Mouse (Mus musculus) G1E (cell line): ENCODE data around the gene Cdkn2b. TPM values are rescaled to one million over a fixed set of nuclear protein-coding genes. Genes with fewer than 3 reads are reported as not detected.

Experiments
- ATAC-seq: 2 replicates; pipeline ENCODE4 v1.8.0; 2016; ENCODE audit warnings: mild to moderate bottlenecking; ENCODE audit not compliant: insufficient number of reproducible peaks, poor library complexity, low FRiP score, severe bottlenecking; ENCODE audit errors: extremely low read depth
- DNase-seq: peaks from one replicate; pipeline ENCODE4 v3.0.0; 2012; ENCODE audit warnings: low spot score
- H3K27me3 ChIP-seq: 2 replicates; pipeline ENCODE4 v1.6.1; 2012; ENCODE audit warnings: mild to moderate bottlenecking, low read length, inconsistent platforms; ENCODE audit not compliant: insufficient read depth
- H3K36me3 ChIP-seq: replicated peaks from 2 replicates; pipeline ENCODE3; 2012; ENCODE audit warnings: mild to moderate bottlenecking, inconsistent platforms
- H3K4me1 ChIP-seq: 2 replicates; pipeline ENCODE4 v1.6.1; 2012; ENCODE audit warnings: low read depth, low read length, inconsistent platforms, mixed read lengths; ENCODE audit not compliant: insufficient read depth
- H3K4me3 ChIP-seq: 2 replicates; pipeline ENCODE4 v1.5.1; 2012; ENCODE audit warnings: low read depth, mild to moderate bottlenecking, inconsistent platforms, low read length, moderate library complexity, mixed read lengths
- H3K9me3 ChIP-seq: replicated peaks from 2 replicates; pipeline ENCODE4 v1.6.1; 2012; ENCODE audit warnings: inconsistent platforms
- CTCF ChIP-seq: IDR thresholded peaks from 2 replicates; pipeline ENCODE4 v1.5.1; 2012; ENCODE audit warnings: low read depth, low read length, inconsistent platforms, mixed read lengths
- GATA1 ChIP-seq: IDR thresholded peaks from 2 replicates; pipeline ENCODE4 v1.6.1; 2012; ENCODE audit warnings: borderline replicate concordance, low read length, inconsistent platforms, mixed read lengths
- GATA2 ChIP-seq: IDR thresholded peaks from 2 replicates; pipeline ENCODE4 v1.6.1; 2012; ENCODE audit warnings: low read depth, low read length, inconsistent platforms, borderline replicate concordance
- POLR2AphosphoS5 ChIP-seq: IDR thresholded peaks from 2 replicates; pipeline ENCODE4 v1.6.1; 2012; ENCODE audit warnings: low read depth, low read length, inconsistent platforms; ENCODE audit not compliant: insufficient replicate concordance
- TAL1 ChIP-seq: conservative IDR thresholded peaks from 2 replicates; pipeline ENCODE4 v1.6.1; 2012; ENCODE audit warnings: low read depth, low read length, inconsistent platforms, mixed read lengths
- polyA plus RNA-seq: library from polyadenylated mRNA; stranded (reverse); fragments of >175 nt; gene quantifications from 2 replicates; pipeline ENCODE4 v1.2.3, GENCODE M21; 2012
- total RNA-seq, 2 experiments: library from RNA; stranded (forward) in 1 of 2; stranded (reverse) in 1 of 2; fragments of 200-1000 nt in 1 of 2; fragments of >200 nt in 1 of 2; fragmentation: Nextera tagmentation in 1 of 2; gene quantifications; 2 replicates each; pipeline ENCODE4 v1.2.3; 2014 to 2017

Gene Cdkn2b
- total and polyA plus RNA-seq, 3 experiments: 0.33 TPM; not detected in 2

- H3K9me3 ChIP-seq: peaks cover 28% of the 10 kb centered on the region
- H3K36me3 ChIP-seq: no peaks in the 10 kb centered on the region
- peak within 1 kb of the TSS; percentile 7; the same call in 1 of the 2 replicates for H3K4me3 ChIP-seq
- H3K4me1 ChIP-seq: no peaks in the 10 kb centered on the region
- TF ChIP-seq CTCF: no peak
- TF ChIP-seq GATA2: no peak
- TF ChIP-seq TAL1: no peak
- no peak for TF ChIP-seq POLR2AphosphoS5
- ATAC-seq: no peak
- no peak for DNase-seq
- no peaks in the 10 kb centered on the region for H3K27me3 ChIP-seq
Measured at GRCm38 (mm10) chr4:89294486-89295440, 16.1 kb downstream of the Cdkn2b start, which contains the start of gene Cdkn2a. Gene Cdkn2a (minus strand): TSS chr4:89294653.

- H3K36me3 ChIP-seq: no peaks in the 10 kb centered on the region
- no peaks in the 10 kb centered on the region for H3K4me1 ChIP-seq
- H3K4me3 ChIP-seq: no peak overlapping the region
- peaks cover 33% of the 10 kb centered on the region for H3K9me3 ChIP-seq
- ATAC-seq: no peak
- no peak for TF ChIP-seq GATA1
- TF ChIP-seq POLR2AphosphoS5: no peak
- no peak for TF ChIP-seq GATA2
- no peak for TF ChIP-seq TAL1
- no peak for TF ChIP-seq CTCF
- DNase-seq: no peak
- no peaks in the 10 kb centered on the region for H3K27me3 ChIP-seq
Measured at GRCm38 (mm10) chr4:89294091-89294485, 16.8 kb downstream of the Cdkn2b start.

GRCm38 (mm10) chr4:89293516-89293915 is 17.3 kb downstream of the Cdkn2b start:
- TF ChIP-seq CTCF (no peak), GATA2 (no peak), TAL1 (no peak), GATA1 (no peak), POLR2AphosphoS5 (no peak)
- H3K9me3 ChIP-seq: peaks cover 38% of the 10 kb centered on the region
- DNase-seq (no peak), ATAC-seq (no peak)
- no peaks in the 10 kb centered on the region for H3K4me1 ChIP-seq
- H3K27me3 ChIP-seq: no peaks in the 10 kb centered on the region
- H3K36me3 ChIP-seq: no peaks in the 10 kb centered on the region
- H3K4me3 ChIP-seq: no peak overlapping the region

GRCm38 (mm10) chr4:89289028-89289427 is 21.8 kb downstream of the Cdkn2b start:
- ATAC-seq (no peak), DNase-seq (no peak)
- TF ChIP-seq CTCF: no peak
- no peak for TF ChIP-seq GATA1
- no peak for TF ChIP-seq POLR2AphosphoS5
- no peak for TF ChIP-seq GATA2
- no peak for TF ChIP-seq TAL1
- Histone ChIP-seq H3K4me3 (no peak overlapping the region), H3K4me1 (no peaks in the 10 kb centered on the region), H3K9me3 (peaks cover 24% of the 10 kb centered on the region), H3K27me3 (no peaks in the 10 kb centered on the region), H3K36me3 (no peaks in the 10 kb centered on the region)

GRCm38 (mm10) chr4:89286566-89286965 is 24.3 kb downstream of the Cdkn2b start:
- Histone ChIP-seq H3K27me3 (no peaks in the 10 kb centered on the region), H3K4me1 (no peaks in the 10 kb centered on the region), H3K36me3 (no peaks in the 10 kb centered on the region), H3K9me3 (peaks cover 35% of the 10 kb centered on the region), H3K4me3 (no peak overlapping the region)
- ATAC-seq (no peak), DNase-seq (no peak)
- TF ChIP-seq CTCF (no peak), POLR2AphosphoS5 (no peak), GATA1 (no peak), GATA2 (no peak), TAL1 (no peak)

GRCm38 (mm10) chr4:89285688-89286087 is 25.2 kb downstream of the Cdkn2b start:
- H3K27me3 ChIP-seq: no peaks in the 10 kb centered on the region

More at GRCm38 (mm10) chr4:89285688-89286087, 25.2 kb downstream of the Cdkn2b start:
- DNase-seq: no peak
- no peaks in the 10 kb centered on the region for H3K36me3 ChIP-seq
- H3K9me3 ChIP-seq: peaks cover 35% of the 10 kb centered on the region
- TF ChIP-seq TAL1: no peak
- no peak for TF ChIP-seq GATA2
- no peak for TF ChIP-seq CTCF
- no peak for TF ChIP-seq POLR2AphosphoS5
- TF ChIP-seq GATA1: no peak
- no peaks in the 10 kb centered on the region for H3K4me1 ChIP-seq
- ATAC-seq: no peak
- H3K4me3 ChIP-seq: no peak overlapping the region
